Mouse (Mus musculus) spleen, adult 10 weeks (tissue): Measurements from ENCODE around the gene Olfr1032. TPM values are rescaled to one million over a fixed set of nuclear protein-coding genes. Genes with fewer than 3 reads are reported as not detected.

ENCODE experiments used
- polyA plus RNA-seq: library from polyadenylated mRNA; stranded (reverse); fragments of 350-450 nt; fragmentation: Illumina TruSeq; extraction: RNeasy Lipid Tissue Mini Kit (QIAGEN cat#74804); gene quantifications from one replicate; pipeline ENCODE4 v1.2.3, GENCODE M21; 2015; ENCODE audit warnings: low replicate concordance; ENCODE audit not compliant: insufficient read depth

The Olfr1032 gene
- polyA plus RNA-seq = not detected

DNA sequence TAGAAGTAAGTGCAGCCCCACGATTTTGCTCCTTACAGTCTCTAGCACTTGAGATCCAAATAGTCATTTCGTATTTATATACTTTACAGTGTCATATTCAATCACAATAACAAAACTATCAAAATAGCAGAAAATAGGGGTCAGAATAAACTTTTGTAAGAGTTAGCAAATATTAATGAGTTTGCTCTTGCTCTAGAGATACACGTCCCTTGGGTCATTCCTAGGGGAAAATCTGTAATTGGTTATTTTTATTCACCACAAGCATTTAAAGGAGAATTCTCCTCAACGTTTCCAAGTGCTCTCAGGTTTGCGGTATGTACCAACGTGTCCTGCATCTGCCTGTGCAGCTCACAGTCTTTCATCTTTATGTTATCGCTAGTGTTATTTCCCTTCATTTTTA, at the start of gene Olfr1032:
Gene Olfr1032 (plus strand): TSS at position 301 of the 400 bp plus-strand sequence.

DNA sequence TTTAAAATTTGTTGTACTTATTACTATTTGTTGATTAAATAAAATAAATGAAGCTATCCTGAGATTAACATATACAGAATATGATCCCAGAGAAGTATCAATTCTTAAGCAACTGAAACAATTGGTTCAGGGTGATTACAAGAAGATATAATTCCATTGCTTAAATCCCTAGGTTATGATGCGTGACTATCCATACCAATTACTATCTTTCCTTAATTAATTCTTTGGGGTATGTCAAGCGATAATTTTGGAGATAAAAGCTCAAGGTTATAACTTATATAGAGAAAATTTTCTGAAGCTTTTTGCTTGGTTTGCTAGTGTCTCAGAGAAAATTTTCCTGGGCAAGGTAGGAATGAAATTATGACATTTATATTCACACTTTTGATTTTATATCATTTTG, 31.7 kb upstream of the Olfr1032 start, which contains the start of gene Olfr1029:
Gene Olfr1029 (plus strand): TSS at position 301 of the 400 bp plus-strand sequence.

DNA sequence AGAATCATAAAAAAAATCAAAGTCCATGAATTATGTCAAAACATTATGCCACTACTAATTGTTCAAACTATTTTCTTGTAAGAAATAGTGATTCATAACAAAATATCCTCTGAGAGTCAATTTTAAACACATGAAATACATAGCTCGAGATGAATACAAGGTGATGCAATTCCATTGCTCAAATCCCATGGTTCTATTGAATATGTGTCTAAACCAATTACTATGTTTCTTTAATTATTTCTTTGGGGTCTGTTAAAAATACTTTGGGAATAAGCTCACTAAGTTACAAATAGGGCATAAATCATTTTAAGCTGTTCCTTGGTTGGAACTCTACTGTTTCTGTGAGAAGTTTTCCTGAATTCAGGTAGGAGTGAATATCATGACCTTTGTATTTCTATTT, 26.4 kb upstream of the Olfr1032 start, which contains the start of gene Olfr1030:
Gene Olfr1030 (plus strand): TSS at position 301 of the 400 bp plus-strand sequence.

GRCm38 (mm10) chr2:85990004-85990403, 15.3 kb upstream of the Olfr1032 start, which contains the start of gene Olfr1031:
Gene Olfr1031 (plus strand): TSS chr2:85990304.

GRCm38 (mm10) chr2:86020406-86020805, 15.1 kb downstream of the Olfr1032 start, which contains the start of gene Olfr1033:
Gene Olfr1033 (plus strand): TSS chr2:86020633.

DNA sequence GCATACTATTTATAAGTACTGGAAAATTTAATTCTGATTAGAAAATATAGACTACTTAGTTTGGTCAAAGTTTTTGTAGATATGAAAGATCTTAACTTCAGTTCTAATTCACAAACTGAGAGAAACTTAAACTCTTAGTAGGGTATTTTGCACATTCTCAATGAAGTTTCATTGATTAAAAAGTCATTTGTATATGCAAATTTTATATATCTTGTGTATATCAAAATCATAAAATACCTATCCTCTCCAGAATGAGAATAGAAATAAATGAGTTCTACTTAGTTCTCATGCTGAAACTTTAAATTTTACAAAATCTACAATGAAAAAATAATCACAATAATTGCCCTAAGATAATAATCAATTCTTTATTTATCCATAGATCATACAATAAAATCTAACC, 40.2 kb downstream of the Olfr1032 start, which contains the start of gene Olfr1034:
Gene Olfr1034 (plus strand): TSS at position 301 of the 400 bp plus-strand sequence.

Other genes with a start within 250 kb of the Olfr1032 start
- not detected for gene Olfr1012, start 242.8 kb upstream of the Olfr1032 start, polyA plus RNA-seq
- not detected for gene Olfr1013, start 238.4 kb upstream of the Olfr1032 start, polyA plus RNA-seq
- gene Olfr1014, start 232.8 kb upstream of the Olfr1032 start, polyA plus RNA-seq = not detected
- not detected for gene Olfr1015, start 223.5 kb upstream of the Olfr1032 start, polyA plus RNA-seq
- not detected for gene Olfr1016, start 203.0 kb upstream of the Olfr1032 start, polyA plus RNA-seq
- not detected for gene Olfr1018, start 187.1 kb upstream of the Olfr1032 start, polyA plus RNA-seq
- gene Olfr1019, start 160.1 kb upstream of the Olfr1032 start, polyA plus RNA-seq = not detected
- gene Olfr1020, start 158.5 kb upstream of the Olfr1032 start, polyA plus RNA-seq = not detected
- gene Olfr1022, start 136.9 kb upstream of the Olfr1032 start, polyA plus RNA-seq = not detected
- not detected for gene Olfr1023, start 119.9 kb upstream of the Olfr1032 start, polyA plus RNA-seq
- not detected for gene Olfr1024, start 100.5 kb upstream of the Olfr1032 start, polyA plus RNA-seq
- gene Olfr1025-ps1, start 90.3 kb upstream of the Olfr1032 start, polyA plus RNA-seq = not detected
- gene Olfr1026, start 84.0 kb upstream of the Olfr1032 start, polyA plus RNA-seq = not detected
- gene Olfr1028, start 55.1 kb upstream of the Olfr1032 start, polyA plus RNA-seq = not detected
- gene Olfr1029, start 31.6 kb upstream of the Olfr1032 start, polyA plus RNA-seq = not detected
- not detected for gene Olfr1030, start 26.3 kb upstream of the Olfr1032 start, polyA plus RNA-seq
- not detected for gene Olfr1031, start 15.2 kb upstream of the Olfr1032 start, polyA plus RNA-seq
- 3.5 TPM for gene Olfr1033, start 15.1 kb downstream of the Olfr1032 start, polyA plus RNA-seq
- 0.54 TPM for gene Olfr1034, start 40.3 kb downstream of the Olfr1032 start, polyA plus RNA-seq
- not detected for gene Olfr1036, start 68.5 kb downstream of the Olfr1032 start, polyA plus RNA-seq
- not detected for gene Olfr1037, start 81.8 kb downstream of the Olfr1032 start, polyA plus RNA-seq
- not detected for gene Olfr1039, start 130.4 kb downstream of the Olfr1032 start, polyA plus RNA-seq
- not detected for gene Olfr1040, start 141.2 kb downstream of the Olfr1032 start, polyA plus RNA-seq
- gene Olfr1042, start 156.3 kb downstream of the Olfr1032 start, polyA plus RNA-seq = not detected
- gene Olfr1043, start 162.0 kb downstream of the Olfr1032 start, polyA plus RNA-seq = not detected
- gene Olfr1044, start 172.3 kb downstream of the Olfr1032 start, polyA plus RNA-seq = not detected
- not detected for gene Olfr52, start 180.1 kb downstream of the Olfr1032 start, polyA plus RNA-seq
- gene Olfr1045, start 197.5 kb downstream of the Olfr1032 start, polyA plus RNA-seq = not detected
- gene Olfr1046, start 213.8 kb downstream of the Olfr1032 start, polyA plus RNA-seq = not detected
- gene Olfr1047, start 225.9 kb downstream of the Olfr1032 start, polyA plus RNA-seq = not detected
- gene Olfr1048, start 234.7 kb downstream of the Olfr1032 start, polyA plus RNA-seq = not detected